Mouse (Mus musculus) layer of hippocampus, adult 2 months (tissue): ENCODE data around the gene Keap1. TPM values are rescaled to one million over a fixed set of nuclear protein-coding genes. Genes with fewer than 3 reads are reported as not detected.
"Not testable (repeated sequence)": the region's sequence is repeated elsewhere in the genome, so short reads cannot be mapped to it uniquely, and the experiment has no call there.

Source experiments
- DNase-seq, 2 experiments: peaks; one replicate each; pipeline ENCODE4 v3.0.0; 2022; ENCODE audit warnings: low spot score in 2 of 2
- H3K27ac ChIP-seq: fragments of 200-600 bp; 2 replicates; pipeline ENCODE4 v1.8.1; 2022
- H3K4me3 ChIP-seq: fragments of 200-600 bp; 2 replicates; pipeline ENCODE4 v1.8.1; 2022; ENCODE audit warnings: mild to moderate bottlenecking
- CTCF ChIP-seq: fragments of 200-600 bp; conservative IDR thresholded peaks from 2 replicates; pipeline ENCODE4 v1.8.1; 2022; ENCODE audit warnings: antibody characterized with exemption, mild to moderate bottlenecking, moderate library complexity
- total RNA-seq, 2 experiments: library from RNA; stranded (reverse); gene quantifications; 2 replicates each; pipeline ENCODE4 v1.2.3; 2021

The Keap1 gene
- total RNA-seq, 2 experiments from 2014 or later, result 56.7 to 60.6 TPM

DNA sequence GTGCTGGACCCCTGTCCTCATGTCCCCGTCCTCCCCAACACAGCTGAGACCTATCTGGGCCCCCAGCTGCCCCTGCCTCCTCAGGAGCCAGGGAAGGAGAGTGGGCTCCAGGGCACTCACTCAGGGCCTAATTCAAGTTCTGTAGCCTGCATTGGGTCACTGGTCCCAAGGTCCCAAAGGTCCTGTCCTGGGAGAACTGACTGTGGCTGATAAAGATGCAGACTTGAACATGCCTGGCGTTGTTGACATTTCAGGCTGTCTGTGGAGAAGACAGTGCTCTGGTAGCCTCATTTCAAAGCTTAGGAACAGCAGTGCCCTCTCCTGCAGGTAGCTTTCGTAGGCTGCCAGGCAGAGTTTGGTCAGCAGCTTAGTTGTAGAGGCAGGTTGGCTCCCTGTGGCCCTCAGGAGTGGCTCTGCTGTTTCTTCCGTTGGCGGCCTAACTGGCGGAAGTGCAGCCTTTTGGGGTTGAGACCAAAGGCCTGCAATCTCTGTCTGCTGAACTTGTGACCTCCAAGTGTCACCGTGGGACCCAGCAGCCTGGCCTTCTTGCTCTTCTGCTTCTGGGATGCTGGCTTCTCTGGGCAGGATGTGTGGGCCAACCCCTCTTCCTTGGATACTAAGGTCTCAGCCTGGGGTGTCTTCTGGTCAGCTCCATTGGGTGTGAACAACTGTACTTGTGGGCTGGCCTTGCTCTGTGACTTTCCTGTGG lies 34.5 kb upstream of the Keap1 start:
- no peak for TF ChIP-seq CTCF
- no peak overlapping the region for H3K4me3 ChIP-seq
- DNase-seq, result no peak
- H3K27ac ChIP-seq, result no peak overlapping the region

DNA sequence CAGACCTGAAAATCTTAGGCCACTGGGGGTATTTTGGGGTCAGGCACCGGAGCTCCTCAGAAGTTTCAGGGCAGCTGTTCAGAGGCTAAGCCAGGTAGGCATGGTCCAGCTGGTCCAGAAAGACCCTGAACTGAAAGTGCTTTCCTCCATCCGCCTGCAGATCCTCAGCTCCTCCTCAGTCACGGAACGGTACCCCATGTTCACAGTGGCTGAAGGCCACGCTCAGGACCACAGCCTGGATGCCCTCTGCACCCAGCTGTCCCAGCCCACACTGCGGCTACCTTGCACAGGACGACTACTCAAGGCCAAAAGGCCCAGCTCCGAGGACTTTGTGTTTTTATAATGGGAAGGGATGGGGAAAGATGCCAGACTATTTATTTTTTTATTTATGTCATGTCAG lies 33.9 kb upstream of the Keap1 start:
- DNase-seq, result no peak
- no peak overlapping the region for H3K4me3 ChIP-seq
- TF ChIP-seq CTCF, result no peak
- no peak overlapping the region for H3K27ac ChIP-seq

DNA sequence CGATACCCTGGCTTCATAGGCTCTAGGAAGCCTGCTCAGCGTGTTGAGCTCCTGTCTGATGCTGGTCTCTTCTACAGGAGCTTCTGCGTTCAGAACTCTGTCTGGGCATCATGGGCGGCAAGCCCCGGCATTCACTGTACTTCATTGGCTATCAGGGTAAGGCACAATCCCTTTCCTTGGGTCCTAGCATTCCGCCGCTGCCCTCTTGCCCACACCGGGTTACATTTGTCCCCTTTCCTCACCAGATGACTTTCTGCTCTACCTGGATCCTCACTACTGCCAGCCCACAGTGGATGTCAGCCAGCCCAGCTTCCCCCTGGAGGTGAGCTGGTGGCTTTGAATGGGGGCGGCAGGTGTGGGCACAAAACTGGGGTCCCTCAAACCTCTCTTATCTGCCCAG lies 33.2 kb upstream of the Keap1 start:
- no peak for DNase-seq
- H3K4me3 ChIP-seq, result no peak overlapping the region
- TF ChIP-seq CTCF, result no peak
- no peak overlapping the region for H3K27ac ChIP-seq

DNA sequence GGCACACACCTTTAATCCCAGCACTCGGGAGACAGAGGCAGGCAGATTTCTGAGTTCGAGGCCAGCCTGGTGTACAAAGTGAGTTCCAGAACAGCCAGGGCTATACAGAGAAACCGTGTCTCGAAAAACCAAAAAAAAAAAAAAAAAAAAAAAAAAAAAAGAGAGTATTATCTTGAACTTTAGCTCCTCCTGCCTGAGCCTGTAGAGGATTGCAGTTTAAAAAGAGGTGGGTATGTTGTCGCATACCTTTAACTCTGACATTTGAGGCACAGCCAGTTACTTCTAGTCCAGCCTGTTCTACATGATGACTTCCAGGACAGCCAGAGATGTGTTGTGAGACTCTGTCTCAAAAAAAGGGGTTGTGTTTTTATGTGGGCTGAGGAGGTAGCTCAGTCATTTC lies 30.4 kb upstream of the Keap1 start:
- not testable (repeated sequence) for H3K27ac ChIP-seq, H3K4me3 ChIP-seq, DNase-seq

DNA sequence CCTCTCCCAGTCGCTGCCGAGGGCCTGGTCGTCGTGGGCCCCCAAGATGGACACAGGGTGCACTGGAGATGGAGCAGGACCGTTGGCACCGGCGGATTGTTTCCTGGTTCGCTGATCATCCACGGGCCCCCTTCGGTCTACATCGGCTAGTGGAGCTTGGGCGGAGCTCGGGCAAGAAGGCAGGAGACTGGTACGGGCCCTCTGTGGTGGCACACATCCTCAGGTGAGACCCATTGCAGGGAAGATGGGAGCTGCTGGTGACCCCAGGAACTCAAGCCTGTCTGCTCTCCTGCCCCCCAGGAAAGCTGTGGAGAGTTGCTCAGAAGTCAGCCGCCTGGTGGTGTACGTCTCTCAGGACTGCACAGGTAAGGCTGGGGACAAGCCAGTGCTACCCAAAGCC lies 29.1 kb upstream of the Keap1 start:
- H3K27ac ChIP-seq, result no peak overlapping the region
- H3K4me3 ChIP-seq, result no peak overlapping the region
- no peak for DNase-seq
- no peak for TF ChIP-seq CTCF

DNA sequence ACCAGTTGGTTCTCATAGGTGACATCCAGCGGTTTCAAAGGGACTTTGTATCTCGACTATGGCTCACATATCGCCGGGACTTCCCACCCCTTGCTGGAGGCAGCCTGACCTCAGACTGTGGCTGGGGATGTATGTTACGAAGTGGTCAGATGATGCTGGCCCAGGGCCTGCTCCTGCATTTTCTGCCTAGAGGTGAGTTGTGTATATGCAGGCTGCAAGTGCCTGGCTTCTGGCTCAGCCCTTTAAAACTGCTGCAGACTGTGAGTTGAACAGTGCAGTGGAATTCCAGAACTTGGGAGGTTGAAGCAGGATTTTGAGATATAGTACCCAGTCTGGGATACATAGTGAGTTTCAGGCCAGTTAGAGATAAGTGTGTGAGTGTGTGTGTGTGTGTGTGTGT lies 27.7 kb upstream of the Keap1 start:
- no peak for DNase-seq
- H3K27ac ChIP-seq, result no peak overlapping the region
- H3K4me3 ChIP-seq, result no peak overlapping the region; the same call in 1 of the 2 replicates
- no peak; the same call in 1 of the 2 replicates for TF ChIP-seq CTCF

DNA sequence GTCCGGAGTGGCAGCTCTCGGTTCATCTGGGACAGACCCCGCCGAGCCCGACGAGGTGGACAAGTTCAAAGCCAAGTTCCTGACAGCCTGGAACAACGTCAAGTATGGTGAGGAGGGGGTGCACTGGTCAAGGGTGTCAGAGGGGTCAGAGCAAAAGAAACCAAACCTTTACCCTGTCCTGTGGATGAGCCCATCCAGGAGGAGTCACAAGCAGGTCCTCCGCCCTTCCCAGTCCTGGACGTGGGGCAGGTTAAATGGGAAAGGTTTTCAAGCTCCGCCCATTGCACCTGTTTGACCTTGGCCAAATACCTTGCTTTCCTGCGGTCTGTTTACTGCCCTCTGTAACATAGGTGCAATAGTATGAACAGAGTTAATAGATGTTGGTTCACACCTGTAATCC lies 26.4 kb upstream of the Keap1 start:
- DNase-seq, result no peak
- peak overlapping the region; percentile 90 for H3K27ac ChIP-seq
- peak overlapping the region; percentile 98 for H3K4me3 ChIP-seq
- no peak for TF ChIP-seq CTCF

DNA sequence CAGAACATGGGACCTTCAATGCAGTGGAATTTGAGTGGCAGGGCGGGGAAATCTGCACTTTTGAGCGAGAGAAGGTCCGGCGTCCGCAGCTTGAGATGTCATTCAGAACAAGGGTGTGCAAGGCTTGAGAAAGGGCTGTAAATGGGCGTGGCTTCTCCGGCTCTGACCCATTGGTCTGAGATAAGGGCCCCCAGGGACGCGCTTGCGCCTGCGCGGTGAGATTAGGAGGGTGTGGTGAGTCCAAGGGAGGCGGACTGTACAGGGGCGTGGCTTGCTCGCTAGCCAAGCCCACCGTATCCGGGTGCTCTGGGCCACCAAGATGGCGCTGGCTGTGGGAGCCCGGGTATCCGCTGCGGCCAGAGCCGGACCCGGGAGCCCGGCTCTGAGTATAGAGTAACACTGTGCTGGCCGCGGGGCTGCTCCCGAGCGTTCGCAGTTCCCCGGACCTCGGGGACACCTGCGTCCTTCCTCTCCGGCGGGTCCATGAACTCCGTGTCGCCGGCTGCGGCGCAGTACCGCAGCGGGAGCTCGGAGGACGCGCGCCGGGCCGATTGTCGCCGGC lies 25.9 kb upstream of the Keap1 start, which contains the start of gene Atg4d:
Atg4d (plus strand) TSS at position 294 of the 562 bp plus-strand sequence.
- no peak for TF ChIP-seq CTCF
- peak within 1 kb of the TSS; percentile 90 for H3K27ac ChIP-seq
- peak within 1 kb of the TSS; percentile 98 for H3K4me3 ChIP-seq
- peak; percentile 96 to 98 for DNase-seq

DNA sequence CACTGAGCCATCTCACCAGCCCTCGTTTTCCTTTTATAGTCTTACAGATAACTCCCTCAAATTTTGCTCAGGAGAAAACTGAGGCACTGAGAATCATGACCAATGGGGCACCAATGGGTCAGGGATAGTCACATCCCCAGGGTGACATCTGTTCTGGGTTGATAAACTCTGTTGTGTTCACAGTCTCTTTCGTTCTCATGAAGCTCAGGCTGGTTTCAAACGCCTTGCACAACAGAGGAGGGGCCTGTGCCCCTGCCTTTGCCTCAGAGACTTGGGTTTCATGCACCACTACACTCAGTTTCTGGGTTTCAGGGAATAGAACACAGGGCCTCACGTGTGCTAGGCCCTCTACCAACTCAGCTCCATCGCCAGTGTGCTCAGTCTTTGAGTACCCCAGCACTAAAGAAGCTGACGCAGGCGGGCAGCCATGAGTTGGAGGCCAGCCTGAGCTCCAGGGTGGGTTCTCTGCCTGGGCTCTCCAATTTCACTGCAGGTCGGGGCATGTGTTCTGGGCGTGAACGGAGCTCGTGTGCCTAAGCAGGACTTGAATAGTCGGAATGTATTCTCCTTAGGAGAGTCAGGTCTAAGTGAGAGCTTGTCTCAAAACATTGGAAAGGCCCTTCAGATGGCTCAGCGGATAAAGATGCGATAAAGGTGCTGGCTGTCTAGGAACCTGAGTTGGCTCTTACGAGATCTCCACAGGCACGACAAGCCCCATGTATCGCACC lies 25.3 kb upstream of the Keap1 start:
- no peak for DNase-seq
- Histone ChIP-seq H3K4me3 (peak overlapping the region; percentile 98), H3K27ac (peak overlapping the region; percentile 90)
- no peak for TF ChIP-seq CTCF

DNA sequence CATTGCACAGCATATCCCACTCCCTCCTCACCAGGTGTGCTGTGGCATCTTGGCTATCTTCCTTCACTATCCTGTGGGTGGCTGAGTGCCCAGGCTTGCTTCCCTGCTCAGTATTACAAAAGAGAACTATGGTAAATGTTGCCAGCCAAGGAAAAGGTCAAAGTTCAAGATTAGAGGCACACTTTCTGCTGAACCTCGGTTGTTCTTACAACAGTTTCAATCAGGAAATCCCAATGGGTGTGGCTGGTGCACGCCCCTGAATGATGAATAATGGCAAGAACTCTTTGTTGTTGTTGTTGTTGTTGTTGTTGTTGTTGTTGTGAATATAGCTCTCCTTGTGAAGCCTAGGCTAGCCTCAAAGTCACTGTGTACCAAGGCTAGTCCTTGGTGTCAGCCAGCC lies 22.7 kb upstream of the Keap1 start:
- TF ChIP-seq CTCF, result no peak
- Histone ChIP-seq H3K27ac (no peak overlapping the region), H3K4me3 (no peak overlapping the region)
- no peak for DNase-seq

DNA sequence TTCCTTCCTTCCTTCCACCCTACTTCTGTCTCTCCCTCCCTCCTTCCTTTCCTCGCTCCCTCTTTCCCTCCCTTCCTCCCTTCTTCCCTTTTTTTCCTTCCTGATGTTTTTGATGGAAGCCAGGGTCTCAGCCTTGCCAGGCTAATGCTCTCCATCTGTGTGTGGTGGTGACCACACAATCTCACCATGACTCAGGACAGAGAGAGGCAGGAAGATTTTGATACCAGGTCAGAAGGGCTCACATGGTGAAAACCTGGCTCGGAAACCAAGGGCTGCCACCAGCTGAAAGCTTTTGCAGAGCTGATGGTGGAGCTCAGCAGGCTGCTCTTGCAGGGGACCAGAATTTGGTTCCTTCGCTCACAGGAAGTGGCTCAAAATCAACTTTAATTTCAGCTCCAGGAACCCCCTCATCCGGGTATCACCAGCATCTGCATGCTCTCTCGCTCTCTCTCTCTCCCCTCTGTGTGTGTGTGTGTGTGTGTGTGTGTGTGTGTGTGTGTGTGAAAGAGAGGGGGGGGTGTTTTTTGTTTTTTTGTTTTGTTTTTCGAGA lies 21.4 kb upstream of the Keap1 start:
- Histone ChIP-seq H3K27ac (no peak overlapping the region), H3K4me3 (no peak overlapping the region)
- no peak for DNase-seq
- no peak for TF ChIP-seq CTCF

DNA sequence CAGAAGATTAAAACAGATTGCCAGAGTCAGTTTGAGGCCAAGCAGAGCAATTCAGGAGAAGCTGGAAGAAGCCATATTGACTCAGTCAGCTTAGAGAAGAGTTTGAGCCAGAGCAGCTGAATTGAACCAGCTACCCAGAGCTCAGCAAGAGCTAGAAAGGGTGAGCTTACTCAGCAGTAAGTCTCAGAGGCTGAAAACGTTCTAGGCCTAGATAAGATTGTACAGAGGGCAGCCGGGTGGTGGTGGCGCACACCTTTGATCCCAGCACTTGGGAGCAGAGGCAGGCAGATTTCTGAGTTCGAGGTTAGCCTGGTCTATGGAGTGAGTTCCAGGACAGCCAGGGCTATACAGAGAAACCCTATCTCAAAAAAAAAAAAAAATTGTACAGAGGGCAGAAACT lies 17.2 kb upstream of the Keap1 start:
- not testable (repeated sequence) for DNase-seq, H3K27ac ChIP-seq, H3K4me3 ChIP-seq

DNA sequence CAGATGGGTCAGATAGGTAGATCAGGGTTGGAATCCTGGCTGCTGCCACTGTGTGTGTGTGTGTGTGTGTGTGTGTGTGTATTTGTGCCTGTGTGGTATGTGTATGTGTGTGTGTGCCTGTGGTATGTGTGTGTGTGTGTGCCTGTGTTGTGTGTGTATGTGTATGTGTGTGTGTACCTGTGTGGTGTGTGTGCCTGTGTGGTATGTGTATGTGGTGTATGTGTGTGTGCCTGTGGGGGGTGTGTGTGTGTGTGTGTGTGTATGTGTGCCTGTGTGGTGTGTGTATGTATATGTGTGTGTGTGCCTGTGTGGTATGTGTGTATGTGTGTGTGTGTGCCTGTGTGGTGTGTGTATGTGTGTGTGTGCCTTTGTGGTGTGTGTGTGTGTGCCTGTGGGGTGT lies 15.5 kb upstream of the Keap1 start:
- Histone ChIP-seq H3K27ac (no peak overlapping the region), H3K4me3 (no peak overlapping the region)
- TF ChIP-seq CTCF, result no peak
- no peak for DNase-seq
